Mouse (Mus musculus): ENCODE measurements around the gene Sec16b. TPM values are rescaled to one million over a fixed set of nuclear protein-coding genes. Genes with fewer than 3 reads are reported as not detected.

Sec16b gene
- polyA plus RNA-seq, 1 experiment: 1.1 TPM

- Histone ChIP-seq H3K36me3 (ENCODE audit: control insufficient read depth, insufficient read depth, low read length) (no peaks in the 10 kb centered on the region), H3K27me3 (ENCODE audit: control insufficient read depth, insufficient read depth, low read length) (no peaks in the 10 kb centered on the region), H3K27ac (ENCODE audit: insufficient read depth, low read length) (no peak overlapping the region), H3K4me3 (ENCODE audit: extremely low read depth, insufficient read depth, insufficient read length) (no peak overlapping the region), H3K4me1 (ENCODE audit: control insufficient read depth, insufficient read depth, insufficient read length) (no peaks in the 10 kb centered on the region)
- WGBS: 91% methylated on average over 8 of the region's 8 CpGs
- TF ChIP-seq CTCF (IDR thresholded peaks at IDR 0.05; ENCODE audit: extremely low read depth, insufficient read depth, insufficient read length, insufficient replicate concordance): no peak
- TF ChIP-seq POLR2A (IDR thresholded peaks at IDR 0.05; ENCODE audit: low read depth, low read length): no peak
- DNase-seq (ENCODE audit: low read depth in 1 of 2, low spot score in 2 of 2): no peak
Observed at GRCm38 (mm10) chr1:157567819-157568218, 61.3 kb downstream of the Sec16b start.

DNA sequence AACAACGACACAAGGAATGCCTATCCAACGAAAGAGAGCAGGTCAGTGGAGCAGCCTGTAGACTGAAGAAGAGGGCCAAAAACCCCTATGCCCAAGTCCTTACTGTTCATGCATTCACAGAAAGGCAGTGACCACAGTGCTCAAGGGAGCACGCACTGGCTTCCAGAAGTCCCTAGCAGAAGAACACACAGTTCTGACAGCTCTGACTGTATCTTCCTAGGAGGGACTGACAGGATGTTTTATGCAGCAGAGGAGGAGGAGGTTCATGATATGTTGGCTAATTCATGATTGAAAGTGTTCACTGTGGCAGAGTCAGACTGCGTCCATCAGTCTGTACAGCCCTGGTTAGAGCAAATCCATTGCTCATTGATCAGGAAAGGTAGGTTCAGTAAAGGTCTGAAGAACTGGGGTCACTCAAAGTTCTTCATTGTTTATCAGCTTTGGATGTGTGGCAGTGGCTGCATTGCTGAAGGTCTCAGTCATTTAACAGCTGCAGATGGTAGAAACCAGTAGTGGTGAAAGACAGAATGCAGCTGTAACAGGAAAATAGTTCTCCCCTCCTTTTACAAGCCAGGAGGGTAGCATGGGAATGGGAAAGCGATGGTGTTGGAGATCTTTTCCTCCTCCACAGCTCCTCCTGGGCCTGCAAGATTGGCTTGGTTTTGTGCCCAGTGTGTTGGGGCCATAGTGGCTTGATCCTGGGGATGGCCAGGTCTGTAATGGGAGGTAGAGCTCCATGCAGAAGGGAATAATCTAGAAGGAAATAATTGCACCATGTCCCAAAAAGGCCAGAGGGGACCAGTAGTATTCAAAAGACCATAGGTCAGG, 62.9 kb downstream of the Sec16b start:
- WGBS: 90% methylated on average over 5 of the region's 5 CpGs
- H3K27me3 ChIP-seq (ENCODE audit: control insufficient read depth, insufficient read depth, low read length): no peaks in the 10 kb centered on the region
- no peaks in the 10 kb centered on the region for H3K36me3 ChIP-seq (ENCODE audit: control insufficient read depth, insufficient read depth, low read length)
- TF ChIP-seq POLR2A (IDR thresholded peaks at IDR 0.05; ENCODE audit: low read depth, low read length): no peak
- TF ChIP-seq CTCF (IDR thresholded peaks at IDR 0.05; ENCODE audit: extremely low read depth, insufficient read depth, insufficient read length, insufficient replicate concordance): no peak
- H3K4me3 ChIP-seq (ENCODE audit: extremely low read depth, insufficient read depth, insufficient read length): no peak overlapping the region
- H3K27ac ChIP-seq (ENCODE audit: insufficient read depth, low read length): no peak overlapping the region
- no peaks in the 10 kb centered on the region for H3K4me1 ChIP-seq (ENCODE audit: control insufficient read depth, insufficient read depth, insufficient read length)
- DNase-seq (ENCODE audit: low read depth in 1 of 2, low spot score in 2 of 2): no peak

DNA sequence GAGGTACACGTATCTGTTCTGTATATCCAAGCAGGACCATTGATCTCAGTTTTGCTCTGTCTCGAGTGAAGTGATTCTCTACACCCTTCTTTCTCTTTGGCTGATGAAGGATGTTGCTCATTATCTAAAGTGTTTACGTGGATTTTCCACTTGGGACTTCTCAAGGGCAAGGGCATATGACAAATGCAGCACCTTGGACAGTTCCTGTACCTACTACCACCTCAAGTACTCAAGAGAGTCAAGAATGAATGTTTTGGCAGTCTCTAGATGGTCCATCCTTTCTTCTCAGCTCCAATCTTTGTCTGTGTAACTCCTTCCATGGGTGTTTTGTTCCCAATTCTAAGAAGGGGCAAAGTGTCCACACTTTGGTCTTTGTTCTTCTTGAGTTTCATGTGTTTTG, 68.8 kb downstream of the Sec16b start:
- H3K4me1 ChIP-seq (ENCODE audit: control insufficient read depth, insufficient read depth, insufficient read length): no peaks in the 10 kb centered on the region
- no peak overlapping the region for H3K4me3 ChIP-seq (ENCODE audit: extremely low read depth, insufficient read depth, insufficient read length)
- WGBS: 77% methylated on average over 3 of the region's 3 CpGs
- no peak for TF ChIP-seq POLR2A (IDR thresholded peaks at IDR 0.05; ENCODE audit: low read depth, low read length)
- TF ChIP-seq CTCF (IDR thresholded peaks at IDR 0.05; ENCODE audit: extremely low read depth, insufficient read depth, insufficient read length, insufficient replicate concordance): no peak
- H3K36me3 ChIP-seq (ENCODE audit: control insufficient read depth, insufficient read depth, low read length): no peaks in the 10 kb centered on the region
- no peaks in the 10 kb centered on the region for H3K27me3 ChIP-seq (ENCODE audit: control insufficient read depth, insufficient read depth, low read length)
- DNase-seq (ENCODE audit: low read depth in 1 of 2, low spot score in 2 of 2): no peak
- no peak overlapping the region for H3K27ac ChIP-seq (ENCODE audit: insufficient read depth, low read length)

GRCm38 (mm10) chr1:157578336-157578735, 71.8 kb downstream of the Sec16b start:
- Histone ChIP-seq H3K27me3 (ENCODE audit: control insufficient read depth, insufficient read depth, low read length) (no peaks in the 10 kb centered on the region), H3K4me1 (ENCODE audit: control insufficient read depth, insufficient read depth, insufficient read length) (no peaks in the 10 kb centered on the region), H3K36me3 (ENCODE audit: control insufficient read depth, insufficient read depth, low read length) (no peaks in the 10 kb centered on the region), H3K4me3 (ENCODE audit: extremely low read depth, insufficient read depth, insufficient read length) (no peak overlapping the region), H3K27ac (ENCODE audit: insufficient read depth, low read length) (no peak overlapping the region)
- no peak for DNase-seq (ENCODE audit: low read depth in 1 of 2, low spot score in 2 of 2)
- WGBS: 91% methylated on average over 8 of the region's 8 CpGs
- TF ChIP-seq POLR2A (IDR thresholded peaks at IDR 0.05; ENCODE audit: low read depth, low read length): no peak
- no peak for TF ChIP-seq CTCF (IDR thresholded peaks at IDR 0.05; ENCODE audit: extremely low read depth, insufficient read depth, insufficient read length, insufficient replicate concordance)

DNA sequence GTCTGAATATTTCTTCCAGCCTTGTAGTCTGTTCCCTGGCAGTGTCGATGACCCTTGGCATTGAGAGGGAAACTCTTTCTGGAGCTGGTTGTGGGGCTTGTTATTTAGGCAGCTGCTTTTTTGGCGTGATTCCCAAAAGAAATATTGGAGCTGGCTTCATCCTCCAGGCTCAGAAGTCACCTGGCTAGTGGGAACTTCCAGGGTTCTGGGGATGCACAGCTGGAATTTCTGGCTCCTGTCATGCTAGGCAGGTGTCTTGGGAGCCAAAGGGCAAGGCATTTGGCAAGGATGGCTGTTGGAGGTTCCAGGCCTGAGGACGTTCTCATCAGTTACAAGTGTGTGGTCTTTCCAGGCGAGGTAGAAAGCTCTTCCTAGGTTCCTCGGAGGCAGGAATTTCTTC, 80.0 kb downstream of the Sec16b start:
- Histone ChIP-seq H3K27ac (ENCODE audit: insufficient read depth, low read length) (no peak overlapping the region), H3K4me3 (ENCODE audit: extremely low read depth, insufficient read depth, insufficient read length) (no peak overlapping the region), H3K36me3 (ENCODE audit: control insufficient read depth, insufficient read depth, low read length) (no peaks in the 10 kb centered on the region), H3K27me3 (ENCODE audit: control insufficient read depth, insufficient read depth, low read length) (no peaks in the 10 kb centered on the region), H3K4me1 (ENCODE audit: control insufficient read depth, insufficient read depth, insufficient read length) (no peaks in the 10 kb centered on the region)
- no peak for TF ChIP-seq CTCF (IDR thresholded peaks at IDR 0.05; ENCODE audit: extremely low read depth, insufficient read depth, insufficient read length, insufficient replicate concordance)
- no peak for TF ChIP-seq POLR2A (IDR thresholded peaks at IDR 0.05; ENCODE audit: low read depth, low read length)
- DNase-seq (ENCODE audit: low read depth in 1 of 2, low spot score in 2 of 2): no peak
- 80% methylated on average over 5 of the region's 5 CpGs for WGBS

- Histone ChIP-seq H3K36me3 (ENCODE audit: control insufficient read depth, insufficient read depth, low read length) (no peaks in the 10 kb centered on the region), H3K4me1 (ENCODE audit: control insufficient read depth, insufficient read depth, insufficient read length) (no peaks in the 10 kb centered on the region), H3K27me3 (ENCODE audit: control insufficient read depth, insufficient read depth, low read length) (no peaks in the 10 kb centered on the region), H3K27ac (ENCODE audit: insufficient read depth, low read length) (no peak overlapping the region), H3K4me3 (ENCODE audit: extremely low read depth, insufficient read depth, insufficient read length) (no peak overlapping the region)
- no peak for DNase-seq (ENCODE audit: low read depth in 1 of 2, low spot score in 2 of 2)
- no peak for TF ChIP-seq CTCF (IDR thresholded peaks at IDR 0.05; ENCODE audit: extremely low read depth, insufficient read depth, insufficient read length, insufficient replicate concordance)
- TF ChIP-seq POLR2A (IDR thresholded peaks at IDR 0.05; ENCODE audit: low read depth, low read length): no peak
- 76% methylated on average over 2 of the region's 2 CpGs for WGBS
Observed at GRCm38 (mm10) chr1:157592039-157592438, 85.5 kb downstream of the Sec16b start.

GRCm38 (mm10) chr1:157594561-157594960, 88.0 kb downstream of the Sec16b start:
- WGBS: 89% methylated on average over 5 of the region's 5 CpGs
- TF ChIP-seq POLR2A (IDR thresholded peaks at IDR 0.05; ENCODE audit: low read depth, low read length): no peak
- TF ChIP-seq CTCF (IDR thresholded peaks at IDR 0.05; ENCODE audit: extremely low read depth, insufficient read depth, insufficient read length, insufficient replicate concordance): no peak
- no peaks in the 10 kb centered on the region for H3K36me3 ChIP-seq (ENCODE audit: control insufficient read depth, insufficient read depth, low read length)
- H3K27me3 ChIP-seq (ENCODE audit: control insufficient read depth, insufficient read depth, low read length): no peaks in the 10 kb centered on the region
- no peak overlapping the region for H3K4me3 ChIP-seq (ENCODE audit: extremely low read depth, insufficient read depth, insufficient read length)
- H3K4me1 ChIP-seq (ENCODE audit: control insufficient read depth, insufficient read depth, insufficient read length): no peaks in the 10 kb centered on the region
- H3K27ac ChIP-seq (ENCODE audit: insufficient read depth, low read length): no peak overlapping the region
- no peak for DNase-seq (ENCODE audit: low read depth in 1 of 2, low spot score in 2 of 2)

Measured in spleen, adult 2 months (tissue).